Comparison of ENCODE assay signal across 31 mouse cellular contexts in genomic region chr1:124435850-124436249, GRCm38 (mm10).
A peak's percentile ranks its signal among the peaks of the same experiment; 100 is the strongest.
DNase-seq lines count a peak whose midpoint lies in the region; ATAC-seq lines count a peak whose summit lies in the region.
"Had no signal": no experiment of that assay in that cellular context is flagged by ENCODE, and none has a peak within 500 bp of the region (broad histone marks: within the 10 kb centered on the region; RNA-seq: fewer than 3 reads in every experiment).

No protein-coding gene starts in this region.

- H3K36me3 ChIP-seq in limb, embryonic 11.5 days (ENCODE audit: control insufficient read depth, insufficient read depth, low read length), result no peaks in the 10 kb centered on the region
- no peaks in the 10 kb centered on the region for H3K36me3 ChIP-seq in limb, embryonic 10.5 days
- no peaks in the 10 kb centered on the region for H3K36me3 ChIP-seq in midbrain, embryonic 11.5 days (ENCODE audit: control insufficient read depth, insufficient read depth, low read length)
- H3K36me3 ChIP-seq: embryonic facial prominence, embryonic 12.5 days; embryonic facial prominence, embryonic 15.5 days; G1E; heart, embryonic 12.5 days; heart, embryonic 15.5 days; hindbrain, embryonic 10.5 days; hindbrain, embryonic 13.5 days had no signal

- peak; percentile 57; the same call in 1 of the 2 replicates for ATAC-seq in limb, embryonic 11.5 days (ENCODE audit: insufficient number of reproducible peaks, low FRiP score, low TSS enrichment, low read depth)
- no peak for ATAC-seq in midbrain, embryonic 11.5 days (ENCODE audit: low FRiP score)
- ATAC-seq: forebrain, embryonic 14.5 days; forebrain, postnatal 0 days; hindbrain, embryonic 16.5 days; inflammation-experienced regulatory T-cells, adult 6 months; intestine, embryonic 16.5 days; Patski had no signal

- H3K27me3 ChIP-seq in limb, embryonic 11.5 days (ENCODE audit: control insufficient read depth, insufficient read depth, low read length), result no peaks in the 10 kb centered on the region
- H3K27me3 ChIP-seq in limb, embryonic 10.5 days (ENCODE audit: low read depth, poor library complexity, severe bottlenecking), result no peaks in the 10 kb centered on the region
- no peaks in the 10 kb centered on the region for H3K27me3 ChIP-seq in midbrain, embryonic 11.5 days (ENCODE audit: control insufficient read depth, insufficient read depth, low read length)
- H3K27me3 ChIP-seq: CH12.LX; embryonic facial prominence, embryonic 12.5 days; embryonic facial prominence, embryonic 15.5 days; heart, embryonic 12.5 days; heart, embryonic 15.5 days; hindbrain, embryonic 13.5 days; Patski had no signal

- no peak overlapping the region for H3K27ac ChIP-seq in limb, embryonic 11.5 days (replicated peaks; ENCODE audit: low read depth, low read length)
- no peak overlapping the region for H3K27ac ChIP-seq in limb, embryonic 10.5 days
- H3K27ac ChIP-seq in midbrain, embryonic 11.5 days (ENCODE audit: low read depth, low read length), result no peak overlapping the region
- H3K27ac ChIP-seq: embryonic facial prominence, embryonic 12.5 days; embryonic facial prominence, embryonic 15.5 days; heart, embryonic 15.5 days; hindbrain, embryonic 10.5 days; hindbrain, embryonic 13.5 days had no signal

- no peaks in the 10 kb centered on the region for H3K9me3 ChIP-seq in limb, embryonic 11.5 days (ENCODE audit: control insufficient read depth, low read length)
- no peaks in the 10 kb centered on the region for H3K9me3 ChIP-seq in limb, embryonic 10.5 days (replicated peaks)
- no peaks in the 10 kb centered on the region for H3K9me3 ChIP-seq in midbrain, embryonic 11.5 days (ENCODE audit: control insufficient read depth, low read length)
- H3K9me3 ChIP-seq: embryonic facial prominence, embryonic 12.5 days; embryonic facial prominence, embryonic 15.5 days; heart, embryonic 15.5 days; hindbrain, embryonic 10.5 days had no signal

- H3K4me1 ChIP-seq in limb, embryonic 11.5 days (ENCODE audit: control insufficient read depth, insufficient read depth, low read length), result no peaks in the 10 kb centered on the region
- H3K4me1 ChIP-seq in limb, embryonic 10.5 days, result 0 out of 2 replicates have a peak, but pooled peaks cover 5% of the 10 kb centered on the region
- H3K4me1 ChIP-seq in midbrain, embryonic 11.5 days (ENCODE audit: control insufficient read depth, insufficient read depth, low read length), result no peaks in the 10 kb centered on the region
- H3K4me1 ChIP-seq: embryonic facial prominence, embryonic 12.5 days; embryonic facial prominence, embryonic 15.5 days; heart, embryonic 12.5 days; heart, embryonic 15.5 days; hindbrain, embryonic 10.5 days; hindbrain, embryonic 13.5 days had no signal

- no peak overlapping the region for H3K4me2 ChIP-seq in limb, embryonic 11.5 days (ENCODE audit: low read depth, severe bottlenecking)
- H3K4me2 ChIP-seq in midbrain, embryonic 11.5 days, result no peak overlapping the region
- H3K4me2 ChIP-seq: embryonic facial prominence, embryonic 12.5 days; embryonic facial prominence, embryonic 15.5 days; heart, embryonic 12.5 days; heart, embryonic 15.5 days; hindbrain, embryonic 13.5 days had no signal

- no peak overlapping the region for H3K4me3 ChIP-seq in limb, embryonic 11.5 days (ENCODE audit: low read depth, low read length)
- H3K4me3 ChIP-seq in limb, embryonic 10.5 days, result no peak overlapping the region
- H3K4me3 ChIP-seq in midbrain, embryonic 11.5 days (ENCODE audit: low read depth, low read length), result no peak overlapping the region
- H3K4me3 ChIP-seq: embryonic facial prominence, embryonic 12.5 days; embryonic facial prominence, embryonic 15.5 days; heart, embryonic 12.5 days; heart, embryonic 15.5 days; hindbrain, embryonic 10.5 days; hindbrain, embryonic 13.5 days had no signal

- DNase-seq in limb, embryonic 11.5 days (ENCODE audit: low spot score), result no peak
- DNase-seq in limb, embryonic 10.5 days (ENCODE audit: low spot score), result no peak
- peak; percentile 1 for DNase-seq in embryo, embryonic 11.5 days (ENCODE audit: low read depth, low spot score)
- DNase-seq in forelimb bud, embryonic 11.5 days (ENCODE audit: low read depth, low spot score), result peak; percentile 44
- DNase-seq in midbrain, embryonic 11.5 days (ENCODE audit: low spot score, missing footprints), result no peak
- no peak for DNase-seq in cerebellum, adult 9-10 months
- DNase-seq in layer of hippocampus, adult 9-10 months (ENCODE audit: low spot score), result no peak
- DNase-seq: adrenal gland, adult 2 months; adrenal gland, postnatal 25 days; B cell, adult 2 months; cerebellum, adult 11-12 months; cerebellum, adult 8-10 months; cerebellum, postnatal 14 days; forebrain, postnatal 0 days; gastrocnemius, postnatal 25 days; heart, adult 18-20 months; heart, postnatal 10 days; heart, postnatal 36 days had no signal

- H3K9ac ChIP-seq in limb, embryonic 11.5 days (ENCODE audit: low read length), result no peak overlapping the region
- no peak overlapping the region for H3K9ac ChIP-seq in midbrain, embryonic 11.5 days (ENCODE audit: low read length)
- H3K9ac ChIP-seq: embryonic facial prominence, embryonic 12.5 days; embryonic facial prominence, embryonic 15.5 days; forebrain, postnatal 0 days; heart, embryonic 12.5 days; heart, embryonic 15.5 days; hindbrain, embryonic 13.5 days had no signal

Comparison
In these comparisons a context has a peak if more than half of its experiments do, and no peak if none do; other contexts are left out.
1. DNase-seq: peak in embryo, embryonic 11.5 days (single experiment) and forelimb bud, embryonic 11.5 days (single experiment); none in limb, embryonic 11.5 days (single experiment), limb, embryonic 10.5 days (single experiment), midbrain, embryonic 11.5 days (single experiment), cerebellum, adult 9-10 months (single experiment) and layer of hippocampus, adult 9-10 months (single experiment).